Mouse (Mus musculus): Measurements from ENCODE around the gene Bri3.

Gene Bri3

GRCm38 (mm10) chr5:144243901-144244487 lies at the start of gene Bri3:
Bri3 (plus strand) TSS chr5:144244437.
- no peak for DNase-seq (ENCODE audit: extremely low read depth, low read depth)

- no peak for DNase-seq (ENCODE audit: extremely low read depth, low read depth)
These were observed 48.7 kb upstream of the Bri3 start for GRCm38 (mm10) chr5:144195567-144195966.

GRCm38 (mm10) chr5:144200616-144201015 lies 43.6 kb upstream of the Bri3 start:
- DNase-seq (ENCODE audit: extremely low read depth, low read depth), result no peak

- no peak for DNase-seq (ENCODE audit: extremely low read depth, low read depth)
These were observed 41.8 kb upstream of the Bri3 start for GRCm38 (mm10) chr5:144202430-144202829.

- DNase-seq (ENCODE audit: extremely low read depth, low read depth), result no peak
These were observed 40.8 kb upstream of the Bri3 start for GRCm38 (mm10) chr5:144203398-144203959.

- DNase-seq (ENCODE audit: extremely low read depth, low read depth), result no peak
These were observed 39.9 kb upstream of the Bri3 start for GRCm38 (mm10) chr5:144204303-144204702.

- DNase-seq (ENCODE audit: extremely low read depth, low read depth), result no peak
These were observed 39.3 kb upstream of the Bri3 start for GRCm38 (mm10) chr5:144204911-144205310.

GRCm38 (mm10) chr5:144206069-144206468 lies 38.2 kb upstream of the Bri3 start:
- no peak for DNase-seq (ENCODE audit: extremely low read depth, low read depth)

GRCm38 (mm10) chr5:144207478-144207877 lies 36.8 kb upstream of the Bri3 start:
- no peak for DNase-seq (ENCODE audit: extremely low read depth, low read depth)

GRCm38 (mm10) chr5:144214453-144214852 lies 29.8 kb upstream of the Bri3 start:
- DNase-seq (ENCODE audit: extremely low read depth, low read depth), result no peak

- no peak for DNase-seq (ENCODE audit: extremely low read depth, low read depth)
These were observed 28.2 kb upstream of the Bri3 start for GRCm38 (mm10) chr5:144215992-144216391.

GRCm38 (mm10) chr5:144218061-144218460 lies 26.2 kb upstream of the Bri3 start:
- DNase-seq (ENCODE audit: extremely low read depth, low read depth), result no peak

- DNase-seq (ENCODE audit: extremely low read depth, low read depth), result no peak
These were observed 24.9 kb upstream of the Bri3 start for GRCm38 (mm10) chr5:144219306-144219705.

GRCm38 (mm10) chr5:144219936-144220335 lies 24.3 kb upstream of the Bri3 start:
- DNase-seq (ENCODE audit: extremely low read depth, low read depth), result no peak

- DNase-seq (ENCODE audit: extremely low read depth, low read depth), result no peak
These were observed 22.9 kb upstream of the Bri3 start for GRCm38 (mm10) chr5:144221305-144221704.

GRCm38 (mm10) chr5:144222811-144223502 lies 21.3 kb upstream of the Bri3 start:
- DNase-seq (ENCODE audit: extremely low read depth, low read depth), result no peak

GRCm38 (mm10) chr5:144223503-144223862 lies 20.8 kb upstream of the Bri3 start, which contains the start of gene Tecpr1:
Tecpr1 (minus strand) TSS chr5:144223615.
- DNase-seq (ENCODE audit: extremely low read depth, low read depth), result peak; percentile 84

GRCm38 (mm10) chr5:144223899-144224816 lies 20.1 kb upstream of the Bri3 start:
- no peak for DNase-seq (ENCODE audit: extremely low read depth, low read depth)

- DNase-seq (ENCODE audit: extremely low read depth, low read depth), result no peak
These were observed 18.0 kb upstream of the Bri3 start for GRCm38 (mm10) chr5:144226220-144226619.

- DNase-seq (ENCODE audit: extremely low read depth, low read depth), result no peak
These were observed 14.0 kb upstream of the Bri3 start for GRCm38 (mm10) chr5:144230216-144230615.

GRCm38 (mm10) chr5:144231410-144231809 lies 12.8 kb upstream of the Bri3 start:
- DNase-seq (ENCODE audit: extremely low read depth, low read depth), result no peak

GRCm38 (mm10) chr5:144232531-144232930 lies 11.7 kb upstream of the Bri3 start:
- DNase-seq (ENCODE audit: extremely low read depth, low read depth), result no peak

All from MEL-GATA-1-ER (cell line).